Mouse (Mus musculus) cortical plate, adult 2 months (tissue): Measurements from ENCODE around the gene Mchr1.

Source experiments
- CTCF ChIP-seq: fragments of 200-500 bp; IDR thresholded peaks from 2 replicates; pipeline ENCODE4 v1.5.1; 2011; ENCODE audit warnings: mild to moderate bottlenecking, control low read depth, low read length; ENCODE audit not compliant: insufficient read depth; ENCODE audit errors: extremely low read depth
- POLR2A ChIP-seq: fragments of 200-500 bp; IDR thresholded peaks from 2 replicates; pipeline ENCODE4 v1.6.1; 2011; ENCODE audit warnings: mild to moderate bottlenecking, low read length, control low read depth; ENCODE audit not compliant: insufficient read depth; ENCODE audit errors: extremely low read depth

DNA sequence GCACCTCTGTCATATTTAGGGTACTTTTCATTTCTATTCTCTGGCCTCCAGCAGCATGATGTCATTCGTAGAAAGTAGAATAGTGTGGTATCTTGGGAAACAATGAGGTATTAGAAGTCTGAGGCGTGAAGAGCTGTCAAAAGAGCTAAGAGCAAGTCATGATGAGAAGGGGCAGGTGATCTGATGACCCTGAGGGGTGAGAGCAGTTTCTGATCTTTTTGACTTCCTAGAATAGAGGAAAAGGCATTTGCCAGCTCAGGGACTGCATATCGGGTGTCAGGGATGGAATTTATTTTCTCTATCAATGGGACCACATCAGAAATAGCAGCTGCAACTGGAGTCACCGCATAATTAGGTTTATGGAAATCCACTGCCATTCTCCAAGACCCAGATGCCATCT lies 8.5 kb upstream of the Mchr1 start:
- TF ChIP-seq CTCF (no peak), POLR2A (no peak)
